Mouse (Mus musculus) stomach, postnatal 0 days (tissue): Measurements from ENCODE around the gene H1foo.

Source experiments
- CTCF ChIP-seq: IDR thresholded peaks from 2 replicates; pipeline ENCODE4 v1.5.1; 2016; ENCODE audit warnings: antibody characterized with exemption, low read depth, mild to moderate bottlenecking, moderate library complexity
- EP300 ChIP-seq: optimal IDR thresholded peaks from 2 replicates; pipeline ENCODE3; 2016; ENCODE audit warnings: antibody characterized with exemption

GRCm38 (mm10) chr6:115966227-115966966, 21.7 kb downstream of the H1foo start:
- TF ChIP-seq CTCF: no peak
- no peak for TF ChIP-seq EP300
